Mouse (Mus musculus) ES-E14 (cell line): Measurements from ENCODE around the gene Fmo4.

Source experiments
- HCFC1 ChIP-seq: IDR thresholded peaks from 2 replicates; pipeline ENCODE4 v1.6.1; 2012; ENCODE audit warnings: low read length, inconsistent platforms, borderline replicate concordance; ENCODE audit not compliant: insufficient read depth
- MAFK ChIP-seq: IDR thresholded peaks from 2 replicates; pipeline ENCODE4 v1.6.1; 2014; ENCODE audit warnings: mild to moderate bottlenecking, low read depth, low read length, inconsistent platforms; ENCODE audit not compliant: insufficient read depth
- ZC3H11A ChIP-seq: IDR thresholded peaks from 2 replicates; pipeline ENCODE4 v1.6.1; 2012; ENCODE audit warnings: low read depth, mild to moderate bottlenecking, inconsistent platforms, low read length, borderline replicate concordance
- ZNF384 ChIP-seq: IDR thresholded peaks from 2 replicates; pipeline ENCODE4 v1.6.1; 2012; ENCODE audit warnings: low read depth, low read length, inconsistent platforms

GRCm38 (mm10) chr1:162808541-162808940 is 5.2 kb downstream of the Fmo4 start:
- TF ChIP-seq MAFK (no peak), HCFC1 (no peak), ZC3H11A (no peak), ZNF384 (no peak)
